Mouse (Mus musculus): ENCODE measurements around the gene Med16. TPM values are rescaled to one million over a fixed set of nuclear protein-coding genes. Genes with fewer than 3 reads are reported as not detected.

The Med16 gene
- polyA plus RNA-seq, 1 experiment, result 58.1 TPM

- no peak for TF ChIP-seq POLR2A (IDR thresholded peaks at IDR 0.05; ENCODE audit: low read depth, low read length)
- TF ChIP-seq CTCF (IDR thresholded peaks at IDR 0.05; ENCODE audit: extremely low read depth, insufficient read length, insufficient replicate concordance, low read depth, low read length), result no peak
- no peak overlapping the region for H3K27ac ChIP-seq (ENCODE audit: insufficient read depth, low read depth, low read length)
- WGBS, result 18% methylated on average over 4 of the region's 4 CpGs
- 0 out of 2 replicates have a peak, but pooled peaks cover 3% of the 10 kb centered on the region for H3K27me3 ChIP-seq (ENCODE audit: control insufficient read depth, insufficient read depth, low read length)
- H3K36me3 ChIP-seq (ENCODE audit: control insufficient read depth, insufficient read depth, low read length), result no peaks in the 10 kb centered on the region
- H3K4me1 ChIP-seq (ENCODE audit: control insufficient read depth, insufficient read depth, insufficient read length, low read length), result peaks cover 10% of the 10 kb centered on the region
- H3K4me3 ChIP-seq (ENCODE audit: low read depth, low read length), result no peak overlapping the region
Observed at GRCm38 (mm10) chr10:79884446-79884845, 24.3 kb downstream of the Med16 start.

- Histone ChIP-seq H3K27me3 (ENCODE audit: control insufficient read depth, insufficient read depth, low read length) (0 out of 2 replicates have a peak, but pooled peaks cover 3% of the 10 kb centered on the region), H3K27ac (ENCODE audit: insufficient read depth, low read depth, low read length) (no peak overlapping the region)
Observed at GRCm38 (mm10) chr10:79883297-79884084, 25.2 kb downstream of the Med16 start.

DNA sequence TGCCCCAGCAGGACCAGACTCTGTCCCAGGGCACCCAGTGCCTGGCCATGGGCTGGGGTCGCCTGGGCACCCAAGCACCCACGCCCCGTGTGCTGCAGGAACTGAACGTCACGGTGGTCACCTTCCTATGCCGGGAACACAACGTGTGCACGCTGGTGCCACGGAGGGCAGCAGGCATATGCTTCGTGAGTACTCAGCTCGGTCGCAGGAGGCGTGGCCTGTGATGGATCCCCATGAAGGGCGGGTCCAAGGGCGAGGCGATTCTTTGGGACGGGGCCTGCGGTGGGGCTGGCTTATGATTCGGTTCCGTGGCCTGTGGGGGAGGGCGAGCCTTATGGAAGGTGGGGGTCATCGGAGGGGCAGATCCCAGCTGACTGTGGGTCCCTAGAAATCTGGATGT, 26.7 kb downstream of the Med16 start:
- TF ChIP-seq POLR2A (IDR thresholded peaks at IDR 0.05; ENCODE audit: low read depth, low read length), result no peak
- no peak for TF ChIP-seq CTCF (IDR thresholded peaks at IDR 0.05; ENCODE audit: extremely low read depth, insufficient read length, insufficient replicate concordance, low read depth, low read length)
- no peak overlapping the region for H3K27ac ChIP-seq (ENCODE audit: insufficient read depth, low read depth, low read length)
- H3K36me3 ChIP-seq (ENCODE audit: control insufficient read depth, insufficient read depth, low read length), result no peaks in the 10 kb centered on the region
- WGBS, result 6% methylated on average over 21 of the region's 22 CpGs
- peaks cover 16% of the 10 kb centered on the region for H3K4me1 ChIP-seq (ENCODE audit: control insufficient read depth, insufficient read depth, insufficient read length, low read length)
- H3K4me3 ChIP-seq (ENCODE audit: low read depth, low read length), result peak overlapping the region; percentile 7; the same call in 1 of the 2 replicates
- 0 out of 2 replicates have a peak, but pooled peaks cover 3% of the 10 kb centered on the region for H3K27me3 ChIP-seq (ENCODE audit: control insufficient read depth, insufficient read depth, low read length)

More at GRCm38 (mm10) chr10:79883297-79884084, 25.2 kb downstream of the Med16 start:
- H3K36me3 ChIP-seq (ENCODE audit: control insufficient read depth, insufficient read depth, low read length), result no peaks in the 10 kb centered on the region
- no peak overlapping the region for H3K4me3 ChIP-seq (ENCODE audit: low read depth, low read length)
- H3K4me1 ChIP-seq (ENCODE audit: control insufficient read depth, insufficient read depth, insufficient read length, low read length), result peaks cover 10% of the 10 kb centered on the region
- 18% methylated on average over 22 of the region's 22 CpGs for whole genome bisulfite sequencing
- peak; percentile 82 for TF ChIP-seq CTCF (IDR thresholded peaks at IDR 0.05; ENCODE audit: extremely low read depth, insufficient read length, insufficient replicate concordance, low read depth, low read length)
- TF ChIP-seq POLR2A (IDR thresholded peaks at IDR 0.05; ENCODE audit: low read depth, low read length), result peak; percentile 20; the same call in 1 of the 2 replicates

- WGBS, result 13% methylated on average over 9 of the region's 9 CpGs
- no peaks in the 10 kb centered on the region for H3K36me3 ChIP-seq (ENCODE audit: control insufficient read depth, insufficient read depth, low read length)
- H3K27ac ChIP-seq (ENCODE audit: insufficient read depth, low read depth, low read length), result no peak overlapping the region
- H3K4me1 ChIP-seq (ENCODE audit: control insufficient read depth, insufficient read depth, insufficient read length, low read length), result peaks cover 17% of the 10 kb centered on the region
- no peak overlapping the region for H3K4me3 ChIP-seq (ENCODE audit: low read depth, low read length)
- 0 out of 2 replicates have a peak, but pooled peaks cover 3% of the 10 kb centered on the region for H3K27me3 ChIP-seq (ENCODE audit: control insufficient read depth, insufficient read depth, low read length)
- TF ChIP-seq POLR2A (IDR thresholded peaks at IDR 0.05; ENCODE audit: low read depth, low read length) (no peak), CTCF (IDR thresholded peaks at IDR 0.05; ENCODE audit: extremely low read depth, insufficient read length, insufficient replicate concordance, low read depth, low read length) (no peak)
Observed at GRCm38 (mm10) chr10:79880721-79881120, 28.0 kb downstream of the Med16 start.

GRCm38 (mm10) chr10:79879527-79879926, 29.2 kb downstream of the Med16 start:
- H3K36me3 ChIP-seq (ENCODE audit: control insufficient read depth, insufficient read depth, low read length), result no peaks in the 10 kb centered on the region
- no peak overlapping the region for H3K27ac ChIP-seq (ENCODE audit: insufficient read depth, low read depth, low read length)
- H3K4me3 ChIP-seq (ENCODE audit: low read depth, low read length), result no peak overlapping the region
- TF ChIP-seq POLR2A (IDR thresholded peaks at IDR 0.05; ENCODE audit: low read depth, low read length) (no peak), CTCF (IDR thresholded peaks at IDR 0.05; ENCODE audit: extremely low read depth, insufficient read length, insufficient replicate concordance, low read depth, low read length) (no peak)
- H3K4me1 ChIP-seq (ENCODE audit: control insufficient read depth, insufficient read depth, insufficient read length, low read length), result peaks cover 17% of the 10 kb centered on the region
- peaks cover 4% of the 10 kb centered on the region; the same call in 1 of the 2 replicates for H3K27me3 ChIP-seq (ENCODE audit: control insufficient read depth, insufficient read depth, low read length)
- 30% methylated on average over 3 of the region's 3 CpGs for WGBS

DNA sequence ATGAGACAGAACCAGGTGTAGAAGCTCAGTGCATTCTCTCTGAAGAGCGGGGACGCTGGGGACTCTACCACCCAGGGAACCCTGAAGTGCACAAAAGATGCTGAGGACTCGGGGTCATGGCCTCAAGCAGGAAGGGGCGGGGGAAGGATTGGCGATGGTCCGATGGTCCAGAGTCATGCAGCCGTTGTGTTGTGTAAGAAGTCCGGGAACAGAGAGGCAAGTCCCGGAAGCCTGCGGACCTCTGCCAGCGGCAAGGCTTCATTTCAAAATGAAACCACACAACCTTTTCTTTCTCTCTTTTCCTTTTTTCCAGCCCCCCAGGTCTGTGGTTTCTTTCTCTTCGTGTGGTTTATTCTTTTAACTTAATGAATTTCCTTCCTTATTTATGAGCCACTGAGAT, 31.0 kb downstream of the Med16 start:
- Histone ChIP-seq H3K4me3 (ENCODE audit: low read depth, low read length) (peak overlapping the region; percentile 11; the same call in 1 of the 2 replicates), H3K27me3 (ENCODE audit: control insufficient read depth, insufficient read depth, low read length) (peaks cover 12% of the 10 kb centered on the region; the same call in 1 of the 2 replicates), H3K36me3 (ENCODE audit: control insufficient read depth, insufficient read depth, low read length) (no peaks in the 10 kb centered on the region), H3K4me1 (ENCODE audit: control insufficient read depth, insufficient read depth, insufficient read length, low read length) (peaks cover 19% of the 10 kb centered on the region), H3K27ac (ENCODE audit: insufficient read depth, low read depth, low read length) (peak overlapping the region; percentile 58)
- TF ChIP-seq POLR2A (IDR thresholded peaks at IDR 0.05; ENCODE audit: low read depth, low read length) (no peak), CTCF (IDR thresholded peaks at IDR 0.05; ENCODE audit: extremely low read depth, insufficient read length, insufficient replicate concordance, low read depth, low read length) (no peak)
- WGBS, result 52% methylated on average over 12 of the region's 12 CpGs

DNA sequence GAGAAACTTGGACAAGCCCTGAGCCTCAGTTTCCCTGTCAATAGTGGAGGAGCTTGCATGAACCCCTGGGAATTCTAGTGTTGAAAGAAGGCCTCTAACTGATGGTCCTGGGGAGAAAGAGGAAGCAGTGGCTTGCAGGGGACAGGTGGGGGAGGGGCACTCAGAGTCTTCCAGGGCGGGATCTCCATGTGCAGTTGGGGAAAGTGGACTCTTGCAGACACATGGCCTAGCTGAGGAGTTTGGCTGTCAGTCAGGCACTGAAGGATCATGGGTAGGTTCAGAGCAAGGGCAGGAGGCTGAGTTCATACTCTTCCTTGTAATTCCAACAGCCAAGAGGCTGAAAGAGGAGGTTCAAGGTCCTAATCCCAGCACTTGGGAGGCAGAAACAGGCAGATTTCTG, 31.5 kb downstream of the Med16 start:
- TF ChIP-seq POLR2A (IDR thresholded peaks at IDR 0.05; ENCODE audit: low read depth, low read length) (no peak), CTCF (IDR thresholded peaks at IDR 0.05; ENCODE audit: extremely low read depth, insufficient read length, insufficient replicate concordance, low read depth, low read length) (no peak)
- H3K36me3 ChIP-seq (ENCODE audit: control insufficient read depth, insufficient read depth, low read length), result no peaks in the 10 kb centered on the region
- peaks cover 19% of the 10 kb centered on the region for H3K4me1 ChIP-seq (ENCODE audit: control insufficient read depth, insufficient read depth, insufficient read length, low read length)
- WGBS, result 52% methylated on average over 1 of the region's 1 CpGs
- no peak overlapping the region for H3K4me3 ChIP-seq (ENCODE audit: low read depth, low read length)
- H3K27ac ChIP-seq (ENCODE audit: insufficient read depth, low read depth, low read length), result peak overlapping the region; percentile 57
- peaks cover 13% of the 10 kb centered on the region; the same call in 1 of the 2 replicates for H3K27me3 ChIP-seq (ENCODE audit: control insufficient read depth, insufficient read depth, low read length)

All from small intestine, adult 2 months (tissue).